Comparison of ENCODE assay signal across 8 mouse cellular contexts in the genomic region with DNA sequence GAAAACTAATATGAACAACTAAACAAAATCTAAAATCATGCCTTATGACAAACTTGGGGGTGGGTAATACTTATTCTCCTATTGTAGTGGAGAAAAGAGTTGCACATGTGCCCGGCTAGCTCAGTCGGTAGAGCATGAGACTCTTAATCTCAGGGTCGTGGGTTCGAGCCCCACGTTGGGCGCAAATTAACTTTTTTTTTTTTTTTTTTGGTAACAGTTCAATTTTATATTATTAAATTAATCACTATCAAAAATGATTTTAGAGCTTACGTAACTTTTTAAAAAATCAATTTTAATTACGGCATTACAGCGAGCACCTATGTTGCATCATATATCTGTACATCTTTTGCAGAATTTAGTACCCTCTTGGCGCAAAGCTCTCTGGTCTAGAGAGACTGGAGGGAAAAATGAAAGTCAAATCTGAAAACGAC. TPM values are rescaled to one million over a fixed set of nuclear protein-coding genes. Genes with fewer than 3 reads are reported as not detected.
DNase-seq lines count a peak whose midpoint lies in the region; ATAC-seq lines count a peak whose summit lies in the region.

No protein-coding gene starts in this region.

- WGBS in forebrain, embryonic 14.5 days = 1% methylated on average over 11 of the region's 11 CpGs
- 1% methylated on average over 11 of the region's 11 CpGs for WGBS in intestine, embryonic 14.5 days
- 1% methylated on average over 11 of the region's 11 CpGs for WGBS in liver, embryonic 15.5 days (ENCODE audit: insufficient replicate concordance)
- 2% methylated on average over 11 of the region's 11 CpGs for WGBS in neural tube, embryonic 14.5 days

- peak overlapping the region; percentile 28; the same call in 1 of the 2 replicates for H3K4me3 ChIP-seq in forebrain, embryonic 14.5 days (ENCODE audit: low read depth, low read length)
- peak overlapping the region; percentile 70 for H3K4me3 ChIP-seq in intestine, embryonic 14.5 days (ENCODE audit: low read depth, low read length)
- peak overlapping the region; percentile 64 for H3K4me3 ChIP-seq in liver, embryonic 15.5 days (replicated peaks)
- peak overlapping the region; percentile 20 for H3K4me3 ChIP-seq in neural tube, embryonic 14.5 days (ENCODE audit: low read depth, low read length)

- H3K36me3 ChIP-seq in forebrain, embryonic 14.5 days (ENCODE audit: control insufficient read depth, insufficient read depth, low read length) = no peaks in the 10 kb centered on the region
- no peaks in the 10 kb centered on the region for H3K36me3 ChIP-seq in intestine, embryonic 14.5 days (ENCODE audit: control insufficient read depth, insufficient read depth, low read length)
- H3K36me3 ChIP-seq in liver, embryonic 15.5 days (replicated peaks) = no peaks in the 10 kb centered on the region
- H3K36me3 ChIP-seq in neural tube, embryonic 14.5 days (ENCODE audit: control insufficient read depth, insufficient read depth, low read length) = no peaks in the 10 kb centered on the region

- ATAC-seq in forebrain, embryonic 14.5 days = no peak
- ATAC-seq in intestine, embryonic 14.5 days (replicated peaks; ENCODE audit: low FRiP score, low TSS enrichment, low read depth) = no peak
- no peak for ATAC-seq in liver, embryonic 15.5 days (ENCODE audit: insufficient read depth)
- no peak for ATAC-seq in neural tube, embryonic 14.5 days (ENCODE audit: low read depth)
- no peak for ATAC-seq in megakaryocyte-erythroid progenitor cell, adult 5-6 weeks (replicated peaks; ENCODE audit: low FRiP score, low TSS enrichment, poor library complexity, severe bottlenecking)

- H3K9ac ChIP-seq in forebrain, embryonic 14.5 days (ENCODE audit: low read length) = no peak overlapping the region
- no peak overlapping the region for H3K9ac ChIP-seq in intestine, embryonic 14.5 days (ENCODE audit: low read length)
- no peak overlapping the region; the same call in 1 of the 2 replicates for H3K9ac ChIP-seq in liver, embryonic 15.5 days
- no peak overlapping the region for H3K9ac ChIP-seq in neural tube, embryonic 14.5 days (replicated peaks; ENCODE audit: low read depth, low read length)

- H3K27ac ChIP-seq in forebrain, embryonic 14.5 days (ENCODE audit: low read depth, low read length) = no peak overlapping the region
- no peak overlapping the region for H3K27ac ChIP-seq in intestine, embryonic 14.5 days (ENCODE audit: low read depth)
- H3K27ac ChIP-seq in liver, embryonic 15.5 days (replicated peaks) = no peak overlapping the region; the same call in 1 of the 2 replicates
- no peak overlapping the region for H3K27ac ChIP-seq in neural tube, embryonic 14.5 days (ENCODE audit: low read depth, low read length)

- DNase-seq in spleen, postnatal 36 days (ENCODE audit: low spot score in 2 of 2) = peak; percentile 38 to 61
- DNase-seq in spleen, adult 12 weeks (ENCODE audit: low spot score) = no peak
- DNase-seq in adrenal gland, adult 2 months = peak; percentile 57
- peak; percentile 67 for DNase-seq in forebrain, embryonic 14.5 days (ENCODE audit: low spot score)
- DNase-seq in intestine, embryonic 14.5 days (ENCODE audit: low spot score) = peak; percentile 81

- peak overlapping the region; percentile 49 for H3K4me2 ChIP-seq in forebrain, embryonic 14.5 days (ENCODE audit: low read length)
- peak overlapping the region; percentile 65 for H3K4me2 ChIP-seq in intestine, embryonic 14.5 days (ENCODE audit: low read length)
- peak overlapping the region; percentile 71 for H3K4me2 ChIP-seq in liver, embryonic 15.5 days
- peak overlapping the region; percentile 51 for H3K4me2 ChIP-seq in neural tube, embryonic 14.5 days (ENCODE audit: low read depth, low read length)

- H3K27me3 ChIP-seq in forebrain, embryonic 14.5 days (replicated peaks; ENCODE audit: control insufficient read depth, insufficient read depth, low read length) = no peaks in the 10 kb centered on the region
- H3K27me3 ChIP-seq in intestine, embryonic 14.5 days (replicated peaks; ENCODE audit: control insufficient read depth, insufficient read depth, low read length) = no peaks in the 10 kb centered on the region
- no peaks in the 10 kb centered on the region for H3K27me3 ChIP-seq in liver, embryonic 15.5 days
- no peaks in the 10 kb centered on the region for H3K27me3 ChIP-seq in neural tube, embryonic 14.5 days (ENCODE audit: control insufficient read depth, insufficient read depth, low read length)

- H3K4me1 ChIP-seq in forebrain, embryonic 14.5 days (ENCODE audit: control insufficient read depth, insufficient read depth, low read length) = no peaks in the 10 kb centered on the region
- H3K4me1 ChIP-seq in intestine, embryonic 14.5 days (replicated peaks; ENCODE audit: control insufficient read depth, insufficient read depth, low read length) = peaks cover 15% of the 10 kb centered on the region; the same call in 1 of the 2 replicates
- peaks cover 45% of the 10 kb centered on the region for H3K4me1 ChIP-seq in liver, embryonic 15.5 days (replicated peaks)
- no peaks in the 10 kb centered on the region for H3K4me1 ChIP-seq in neural tube, embryonic 14.5 days (ENCODE audit: control insufficient read depth, insufficient read depth, low read length)

- no peaks in the 10 kb centered on the region for H3K9me3 ChIP-seq in forebrain, embryonic 14.5 days (replicated peaks; ENCODE audit: control insufficient read depth, low read length)
- H3K9me3 ChIP-seq in intestine, embryonic 14.5 days (ENCODE audit: control insufficient read depth, low read length) = no peaks in the 10 kb centered on the region
- H3K9me3 ChIP-seq in liver, embryonic 15.5 days (replicated peaks) = no peaks in the 10 kb centered on the region
- no peaks in the 10 kb centered on the region for H3K9me3 ChIP-seq in neural tube, embryonic 14.5 days (ENCODE audit: control insufficient read depth, low read length)

RNA-seq across cellular contexts. Expression of gene Abt1, which starts 12.6 kb away (rescaled TPM):
- total RNA-seq in adrenal gland, adult 2 months (2021) = 1 to 10 TPM; 7.0 to 8.5 TPM
- polyA plus RNA-seq in adrenal gland, adult 2 months (2012; rRNA removed) = 1.1 TPM in 2 replicates
- 12.9 and 13.8 TPM in 2 replicates for polyA plus RNA-seq in forebrain, embryonic 14.5 days (2014; fragmentation: Nextera tagmentation; extraction: Ambion mirVana)
- 11.9 and 13.8 TPM in 2 replicates for polyA plus RNA-seq in intestine, embryonic 14.5 days (2014; fragmentation: Nextera tagmentation; extraction: Ambion mirVana)
- polyA plus RNA-seq in liver, embryonic 15.5 days (2015; fragmentation: Nextera tagmentation; extraction: Ambion mirVana) = 5.1 and 5.2 TPM in 2 replicates
- 8.8 and 9.5 TPM in 2 replicates for polyA plus RNA-seq in neural tube, embryonic 14.5 days (2014; fragmentation: Nextera tagmentation; extraction: Ambion mirVana)
- total RNA-seq in megakaryocyte-erythroid progenitor cell, adult 5-6 weeks (2014; fragmentation: Nextera tagmentation) = 8.0 and 10.7 TPM in 2 replicates
- total RNA-seq in megakaryocyte-erythroid progenitor cell, adult 5-6 weeks (2017) = 12.8 and 13.7 TPM in 2 replicates

RNA-seq across cellular contexts. Expression of gene Btn1a1, which starts 29.5 kb away (rescaled TPM):
- not detected for total RNA-seq in adrenal gland, adult 2 months (2021)
- polyA plus RNA-seq in adrenal gland, adult 2 months (2012; rRNA removed) = not detected in 2 replicates
- polyA plus RNA-seq in forebrain, embryonic 14.5 days (2014; fragmentation: Nextera tagmentation; extraction: Ambion mirVana) = 0.22 TPM in 1 of 2 replicates, not detected in the other
- 0.05 and 0.11 TPM in 2 replicates for polyA plus RNA-seq in intestine, embryonic 14.5 days (2014; fragmentation: Nextera tagmentation; extraction: Ambion mirVana)
- 1.6 and 2.1 TPM in 2 replicates for polyA plus RNA-seq in liver, embryonic 15.5 days (2015; fragmentation: Nextera tagmentation; extraction: Ambion mirVana)
- 0.17 TPM in 1 of 2 replicates, not detected in the other for polyA plus RNA-seq in neural tube, embryonic 14.5 days (2014; fragmentation: Nextera tagmentation; extraction: Ambion mirVana)
- total RNA-seq in megakaryocyte-erythroid progenitor cell, adult 5-6 weeks (2014; fragmentation: Nextera tagmentation) = not detected in 2 replicates
- total RNA-seq in megakaryocyte-erythroid progenitor cell, adult 5-6 weeks (2017) = not detected in 2 replicates

RNA-seq across cellular contexts. Expression of gene Btn2a2, which starts 52.4 kb away (rescaled TPM):
- not detected for total RNA-seq in adrenal gland, adult 2 months (2021)
- polyA plus RNA-seq in adrenal gland, adult 2 months (2012; rRNA removed) = not detected in 2 replicates
- polyA plus RNA-seq in forebrain, embryonic 14.5 days (2014; fragmentation: Nextera tagmentation; extraction: Ambion mirVana) = 0.10 TPM in 1 of 2 replicates, not detected in the other
- polyA plus RNA-seq in intestine, embryonic 14.5 days (2014; fragmentation: Nextera tagmentation; extraction: Ambion mirVana) = 0.14 and 0.52 TPM in 2 replicates
- not detected in 2 replicates for polyA plus RNA-seq in liver, embryonic 15.5 days (2015; fragmentation: Nextera tagmentation; extraction: Ambion mirVana)
- polyA plus RNA-seq in neural tube, embryonic 14.5 days (2014; fragmentation: Nextera tagmentation; extraction: Ambion mirVana) = not detected in 2 replicates
- total RNA-seq in megakaryocyte-erythroid progenitor cell, adult 5-6 weeks (2014; fragmentation: Nextera tagmentation) = not detected in 2 replicates
- total RNA-seq in megakaryocyte-erythroid progenitor cell, adult 5-6 weeks (2017) = not detected in 2 replicates

Comparison
In these comparisons a context has a peak if more than half of its experiments do, and no peak if none do; other contexts are left out.
1. H3K4me3 ChIP-seq: peak in every context shown above with its lines; median percentile 70 in intestine, embryonic 14.5 days; 64 in liver, embryonic 15.5 days; 28 in forebrain, embryonic 14.5 days; 20 in neural tube, embryonic 14.5 days.